Mouse (Mus musculus) liver, embryonic 16.5 days (tissue): ENCODE results near the gene Decr2. TPM values are rescaled to one million over a fixed set of nuclear protein-coding genes. Genes with fewer than 3 reads are reported as not detected.

Experiments used
- ATAC-seq: fragments of 200-750 bp; cut with Nextera tagmentation; 2 replicates; pipeline ENCODE4 v1.8.0; 2017; ENCODE audit warnings: low read depth, mild to moderate bottlenecking, moderate number of reproducible peaks, moderate library complexity
- H3K27ac ChIP-seq: fragments of 300-500 bp; sonication (generic); 2 replicates; pipeline ENCODE4 v1.5.1; 2014; ENCODE audit warnings: mild to moderate bottlenecking, low read length
- H3K27me3 ChIP-seq: fragments of 300-500 bp; sonication (generic); 2 replicates; pipeline ENCODE4 v1.6.1; 2014; ENCODE audit warnings: low read depth, low read length, mixed read lengths; ENCODE audit not compliant: control insufficient read depth, insufficient read depth
- H3K36me3 ChIP-seq: fragments of 300-500 bp; sonication (generic); 2 replicates; pipeline ENCODE4 v1.6.1; 2014; ENCODE audit warnings: mild to moderate bottlenecking; ENCODE audit not compliant: control insufficient read depth, insufficient read depth
- H3K4me1 ChIP-seq: fragments of 300-500 bp; sonication (generic); 2 replicates; pipeline ENCODE4 v1.6.1; 2014; ENCODE audit warnings: low read depth, low read length, mixed read lengths; ENCODE audit not compliant: control insufficient read depth
- H3K4me2 ChIP-seq: fragments of 300-500 bp; sonication (generic); 2 replicates; pipeline ENCODE4 v1.6.1; 2014; ENCODE audit warnings: low read depth, low read length, mixed read lengths
- H3K4me3 ChIP-seq: fragments of 300-500 bp; sonication (generic); 2 replicates; pipeline ENCODE4 v1.5.1; 2014; ENCODE audit warnings: low read depth, mild to moderate bottlenecking, low read length
- H3K9ac ChIP-seq: fragments of 300-500 bp; sonication (generic); 2 replicates; pipeline ENCODE4 v1.6.1; 2014; ENCODE audit warnings: low read depth, low read length
- H3K9me3 ChIP-seq: fragments of 300-500 bp; sonication (generic); replicated peaks from 2 replicates; pipeline ENCODE4 v1.6.1; 2016; ENCODE audit warnings: low read length; ENCODE audit not compliant: control insufficient read depth
- WGBS: fragments of 180-500 bp; shearing (Covaris S2); extraction: QIAGEN DNeasy Blood & Tissue Kit; methylation state at CpG from one replicate; pipeline ENCODE4 v1.1.7; 2014; ENCODE audit not compliant: insufficient replicate concordance; 5-methylcytosine and 5-hydroxymethylcytosine counted together
- polyA plus RNA-seq: library from polyadenylated mRNA; unstranded; fragments of >200 nt; fragmentation: Nextera tagmentation; extraction: Ambion mirVana; gene quantifications from 2 replicates; pipeline ENCODE4 v1.2.1, GENCODE M21; 2015

The Decr2 gene
- polyA plus RNA-seq, 1 experiment from 2014 or later, result 26.3 TPM

DNA sequence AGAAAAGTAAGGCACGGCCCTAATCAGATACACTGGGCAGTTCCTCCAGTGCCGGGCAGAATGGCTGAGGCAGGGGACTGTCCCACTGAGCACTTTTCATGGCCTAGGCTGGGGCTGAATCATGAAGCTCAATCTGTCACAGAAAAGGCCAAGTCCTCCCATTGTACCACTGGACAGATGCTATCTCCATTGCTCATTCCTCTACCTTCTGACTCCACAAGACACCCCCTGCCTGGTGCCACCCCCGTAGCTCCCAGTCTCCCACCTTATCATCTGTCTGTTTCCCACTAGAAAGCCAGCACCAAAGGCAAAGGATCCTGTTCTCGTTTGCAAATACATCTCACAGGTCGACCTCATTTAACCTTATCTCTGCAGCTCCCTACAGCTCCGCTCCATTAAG, 58.1 kb downstream of the Decr2 start:
- no peak for ATAC-seq
- Histone ChIP-seq H3K4me3 (no peak overlapping the region), H3K9ac (no peak overlapping the region), H3K9me3 (no peaks in the 10 kb centered on the region), H3K4me1 (no peaks in the 10 kb centered on the region), H3K27me3 (no peaks in the 10 kb centered on the region), H3K4me2 (no peak overlapping the region), H3K36me3 (no peaks in the 10 kb centered on the region), H3K27ac (no peak overlapping the region)
- 56% methylated on average over 6 of the region's 6 CpGs for WGBS

DNA sequence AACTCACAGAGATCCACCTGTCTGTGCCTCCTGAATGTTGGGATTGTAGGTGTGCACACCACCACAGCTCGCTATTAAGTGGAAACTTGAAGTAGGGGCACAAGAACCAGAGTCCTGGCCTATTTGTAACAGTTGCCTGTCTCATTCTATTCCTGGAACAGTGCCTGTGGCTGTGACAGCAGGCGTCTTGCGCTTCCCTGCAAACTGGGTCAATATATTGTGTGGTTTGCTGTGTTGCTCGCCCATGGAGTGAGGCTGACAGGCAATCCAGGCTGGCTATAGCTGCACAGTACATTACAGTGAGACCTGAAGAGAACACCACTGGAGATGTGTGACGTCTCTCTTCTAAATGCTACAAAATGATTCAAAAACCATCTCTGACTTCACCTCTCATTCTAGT, 58.6 kb downstream of the Decr2 start:
- no peaks in the 10 kb centered on the region for H3K27me3 ChIP-seq
- no peak overlapping the region for H3K4me3 ChIP-seq
- H3K27ac ChIP-seq, result no peak overlapping the region
- no peak for ATAC-seq
- no peak overlapping the region for H3K9ac ChIP-seq
- no peak overlapping the region for H3K4me2 ChIP-seq
- H3K9me3 ChIP-seq, result no peaks in the 10 kb centered on the region
- no peaks in the 10 kb centered on the region for H3K36me3 ChIP-seq
- no peaks in the 10 kb centered on the region for H3K4me1 ChIP-seq
- WGBS, result 72% methylated on average over 5 of the region's 5 CpGs

Other genes with a start within 250 kb of the Decr2 start
- gene Gm20683, start 248.6 kb downstream of the Decr2 start, polyA plus RNA-seq, result 0.64 and 0.65 TPM in 2 replicates
- gene Rhot2, start 245.5 kb downstream of the Decr2 start, polyA plus RNA-seq, result 11.4 and 12.3 TPM in 2 replicates
- gene Wdr90, start 228.8 kb downstream of the Decr2 start, polyA plus RNA-seq, result 7.2 and 7.8 TPM in 2 replicates
- gene Mcrip2, start 221.6 kb downstream of the Decr2 start, polyA plus RNA-seq, result 32.8 and 37.0 TPM in 2 replicates
- gene Mettl26, start 215.3 kb downstream of the Decr2 start, polyA plus RNA-seq, result 47.8 and 50.5 TPM in 2 replicates
- gene Wfikkn1, start 209.5 kb downstream of the Decr2 start, polyA plus RNA-seq, result 0.30 and 0.42 TPM in 2 replicates
- 6.2 and 7.0 TPM in 2 replicates for gene Rab40c, start 170.6 kb downstream of the Decr2 start, polyA plus RNA-seq
- gene Pigq, start 145.4 kb downstream of the Decr2 start, polyA plus RNA-seq, result 147 and 154 TPM in 2 replicates
- 6.8 and 7.8 TPM in 2 replicates for gene Nhlrc4, start 145.4 kb downstream of the Decr2 start, polyA plus RNA-seq
- gene A930017K11Rik, start 137.8 kb downstream of the Decr2 start, polyA plus RNA-seq, result 0.13 and 0.16 TPM in 2 replicates
- gene Capn15, start 104.5 kb downstream of the Decr2 start, polyA plus RNA-seq, result 8.0 and 9.9 TPM in 2 replicates
- 1.4 and 1.7 TPM in 2 replicates for gene Rab11fip3, start 20.8 kb downstream of the Decr2 start, polyA plus RNA-seq
- gene Nme4, start 5.3 kb upstream of the Decr2 start, polyA plus RNA-seq, result 30.1 and 30.9 TPM in 2 replicates
- gene Tmem8, start 23.0 kb upstream of the Decr2 start, polyA plus RNA-seq, result 1.2 and 1.6 TPM in 2 replicates
- 106 and 117 TPM in 2 replicates for gene Mrpl28, start 33.2 kb upstream of the Decr2 start, polyA plus RNA-seq
- gene Axin1, start 48.4 kb upstream of the Decr2 start, polyA plus RNA-seq, result 2.3 and 2.6 TPM in 2 replicates
- 55.6 and 65.1 TPM in 2 replicates for gene Pdia2, start 108.8 kb upstream of the Decr2 start, polyA plus RNA-seq
- gene Rgs11, start 112.6 kb upstream of the Decr2 start, polyA plus RNA-seq, result 0.48 and 0.63 TPM in 2 replicates
- 3.3 TPM in 2 replicates for gene Arhgdig, start 117.4 kb upstream of the Decr2 start, polyA plus RNA-seq
- gene Fam234a, start 153.9 kb upstream of the Decr2 start, polyA plus RNA-seq, result 18.5 and 21.4 TPM in 2 replicates
- 25.4 and 26.8 TPM in 2 replicates for gene Luc7l, start 162.6 kb upstream of the Decr2 start, polyA plus RNA-seq